Mouse (Mus musculus) neural tube, embryonic 14.5 days (tissue): Measurements from ENCODE around the gene Dcaf12. TPM values are rescaled to one million over a fixed set of nuclear protein-coding genes. Genes with fewer than 3 reads are reported as not detected.

Experiments used
- ATAC-seq: fragments of 200-750 bp; cut with Nextera tagmentation; 2 replicates; pipeline ENCODE4 v1.8.0; 2017; ENCODE audit warnings: low read depth, mild to moderate bottlenecking, moderate TSS enrichment, moderate library complexity
- H3K27ac ChIP-seq: fragments of 300-500 bp; sonication (generic); 2 replicates; pipeline ENCODE4 v1.5.1; 2014; ENCODE audit warnings: low read depth, mild to moderate bottlenecking, control low read depth, low read length, moderate library complexity, mixed read lengths
- H3K27me3 ChIP-seq: fragments of 300-500 bp; sonication (generic); 2 replicates; pipeline ENCODE4 v1.6.1; 2014; ENCODE audit warnings: low read length; ENCODE audit not compliant: control insufficient read depth, insufficient read depth
- H3K36me3 ChIP-seq: fragments of 300-500 bp; sonication (generic); 2 replicates; pipeline ENCODE4 v1.6.1; 2014; ENCODE audit warnings: low read length, mixed read lengths; ENCODE audit not compliant: control insufficient read depth, insufficient read depth
- H3K4me1 ChIP-seq: fragments of 300-500 bp; sonication (generic); 2 replicates; pipeline ENCODE4 v1.6.1; 2014; ENCODE audit warnings: low read length; ENCODE audit not compliant: control insufficient read depth, insufficient read depth
- H3K4me2 ChIP-seq: fragments of 300-500 bp; sonication (generic); 2 replicates; pipeline ENCODE4 v1.6.1; 2014; ENCODE audit warnings: mild to moderate bottlenecking, low read depth, low read length, control low read depth
- H3K4me3 ChIP-seq: fragments of 300-500 bp; sonication (generic); 2 replicates; pipeline ENCODE4 v1.5.1; 2014; ENCODE audit warnings: low read depth, low read length, control low read depth, mixed read lengths
- H3K9ac ChIP-seq: fragments of 300-500 bp; sonication (generic); replicated peaks from 2 replicates; pipeline ENCODE4 v1.6.1; 2014; ENCODE audit warnings: low read depth, mild to moderate bottlenecking, control low read depth, low read length, mixed read lengths
- H3K9me3 ChIP-seq: fragments of 300-500 bp; sonication (generic); 2 replicates; pipeline ENCODE4 v1.6.1; 2016; ENCODE audit warnings: low read length; ENCODE audit not compliant: control insufficient read depth
- WGBS: fragments of 180-500 bp; shearing (Covaris S2); extraction: QIAGEN DNeasy Blood & Tissue Kit; methylation state at CpG from one replicate; pipeline ENCODE4 v1.1.7; 2014; 5-methylcytosine and 5-hydroxymethylcytosine counted together
- polyA plus RNA-seq: library from polyadenylated mRNA; unstranded; fragments of >200 nt; fragmentation: Nextera tagmentation; extraction: Ambion mirVana; gene quantifications from 2 replicates; pipeline ENCODE4 v1.2.1, GENCODE M21; 2014

The Dcaf12 gene
- polyA plus RNA-seq: 57.4 and 67.5 TPM in 2 replicates

GRCm38 (mm10) chr4:41314141-41315129 is at the start of gene Dcaf12:
Dcaf12 (minus strand) TSS chr4:41314889.
- under 1% methylated on average over 69 of the region's 70 CpGs for WGBS
- no peaks in the 10 kb centered on the region for H3K27me3 ChIP-seq
- ATAC-seq: peak; percentile 97

GRCm38 (mm10) chr4:41361059-41361458 is 46.4 kb upstream of the Dcaf12 start:
- WGBS: 92% methylated on average over 3 of the region's 3 CpGs
- no peaks in the 10 kb centered on the region for H3K27me3 ChIP-seq
- no peaks in the 10 kb centered on the region for H3K9me3 ChIP-seq
- H3K27ac ChIP-seq: no peak overlapping the region
- no peaks in the 10 kb centered on the region for H3K4me1 ChIP-seq
- H3K9ac ChIP-seq: no peak overlapping the region
- no peak overlapping the region for H3K4me3 ChIP-seq
- ATAC-seq: no peak
- H3K36me3 ChIP-seq: 0 out of 2 replicates have a peak, but pooled peaks cover 3% of the 10 kb centered on the region
- H3K4me2 ChIP-seq: no peak overlapping the region

More at GRCm38 (mm10) chr4:41314141-41315129, at the start of gene Dcaf12:
- Histone ChIP-seq H3K4me2 (peak within 1 kb of the TSS; percentile 91), H3K4me1 (peaks cover 14% of the 10 kb centered on the region), H3K9ac (peak within 1 kb of the TSS; percentile 84), H3K9me3 (no peaks in the 10 kb centered on the region), H3K4me3 (peak within 1 kb of the TSS; percentile 99), H3K27ac (peak within 1 kb of the TSS; percentile 95), H3K36me3 (peaks cover 11% of the 10 kb centered on the region)

DNA sequence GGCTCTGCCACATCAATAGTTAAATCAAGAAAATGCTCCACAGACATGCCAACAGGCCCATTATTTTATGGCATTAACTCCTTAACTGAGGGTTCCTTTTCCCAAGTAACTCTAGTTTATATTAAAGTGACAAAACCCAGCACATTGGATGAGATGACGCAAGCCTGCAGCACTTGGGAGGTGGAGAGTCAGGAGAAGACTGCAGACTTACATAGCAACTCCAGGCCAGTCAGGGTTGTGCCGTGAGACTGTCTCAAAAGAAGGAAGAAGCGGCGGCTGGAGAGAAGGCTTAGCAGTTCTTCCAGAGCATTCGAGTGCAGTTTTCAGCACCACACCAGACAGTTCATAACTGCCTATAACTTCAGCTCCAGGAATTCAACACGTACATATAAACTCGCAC is 44.7 kb upstream of the Dcaf12 start:
- no peak for ATAC-seq
- no peaks in the 10 kb centered on the region for H3K27me3 ChIP-seq
- H3K9me3 ChIP-seq: no peaks in the 10 kb centered on the region
- H3K4me2 ChIP-seq: no peak overlapping the region
- WGBS: 94% methylated on average over 7 of the region's 7 CpGs
- H3K4me3 ChIP-seq: no peak overlapping the region
- no peak overlapping the region for H3K9ac ChIP-seq
- no peaks in the 10 kb centered on the region for H3K4me1 ChIP-seq
- H3K27ac ChIP-seq: no peak overlapping the region
- 0 out of 2 replicates have a peak, but pooled peaks cover 3% of the 10 kb centered on the region for H3K36me3 ChIP-seq

DNA sequence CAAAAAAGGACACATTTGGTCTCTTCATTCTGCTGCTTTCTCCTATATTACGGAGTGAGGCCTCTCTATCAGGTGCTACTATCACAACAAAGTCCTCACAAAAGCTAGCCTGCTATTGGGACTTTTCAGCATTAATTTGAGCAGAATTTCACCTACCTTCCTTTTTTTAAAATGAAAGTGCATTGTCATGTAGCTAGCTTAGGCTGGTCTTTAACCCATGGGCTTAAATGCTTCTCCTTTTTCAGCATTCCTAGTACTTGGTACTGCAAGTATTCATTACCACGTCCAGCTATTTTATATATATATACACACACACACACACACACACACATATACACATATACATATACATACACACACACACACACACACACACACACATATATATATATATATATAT is 44.0 kb upstream of the Dcaf12 start:
- no peak overlapping the region for H3K9ac ChIP-seq
- H3K4me2 ChIP-seq: no peak overlapping the region
- 96% methylated on average over 2 of the region's 2 CpGs for WGBS
- 0 out of 2 replicates have a peak, but pooled peaks cover 3% of the 10 kb centered on the region for H3K36me3 ChIP-seq
- ATAC-seq: no peak
- no peak overlapping the region for H3K4me3 ChIP-seq
- no peaks in the 10 kb centered on the region for H3K9me3 ChIP-seq
- no peak overlapping the region for H3K27ac ChIP-seq
- no peaks in the 10 kb centered on the region for H3K4me1 ChIP-seq
- H3K27me3 ChIP-seq: no peaks in the 10 kb centered on the region

DNA sequence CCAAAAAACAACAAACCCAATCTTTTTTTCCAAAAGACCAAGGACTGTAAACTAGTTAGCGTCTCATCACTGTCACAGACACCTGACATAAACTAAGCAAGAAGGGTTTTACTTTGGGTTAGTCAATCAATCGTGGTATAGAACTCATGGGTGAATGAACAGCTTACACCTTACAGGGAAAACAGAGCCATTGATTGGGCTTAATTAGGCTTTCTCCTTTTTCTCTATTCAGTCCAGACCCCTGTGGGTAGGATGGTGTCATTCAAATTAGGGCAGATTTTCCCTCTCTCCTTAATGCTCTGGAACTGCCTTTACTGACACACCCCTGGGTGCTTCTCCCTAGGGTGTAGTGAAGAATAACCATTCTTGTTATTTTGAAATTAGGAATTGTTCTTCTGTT is 42.5 kb upstream of the Dcaf12 start:
- Histone ChIP-seq H3K27ac (no peak overlapping the region), H3K36me3 (0 out of 2 replicates have a peak, but pooled peaks cover 3% of the 10 kb centered on the region), H3K9me3 (no peaks in the 10 kb centered on the region), H3K4me1 (no peaks in the 10 kb centered on the region), H3K27me3 (no peaks in the 10 kb centered on the region), H3K9ac (no peak overlapping the region), H3K4me3 (no peak overlapping the region), H3K4me2 (no peak overlapping the region)
- WGBS: 55% methylated on average over 2 of the region's 2 CpGs
- no peak for ATAC-seq

DNA sequence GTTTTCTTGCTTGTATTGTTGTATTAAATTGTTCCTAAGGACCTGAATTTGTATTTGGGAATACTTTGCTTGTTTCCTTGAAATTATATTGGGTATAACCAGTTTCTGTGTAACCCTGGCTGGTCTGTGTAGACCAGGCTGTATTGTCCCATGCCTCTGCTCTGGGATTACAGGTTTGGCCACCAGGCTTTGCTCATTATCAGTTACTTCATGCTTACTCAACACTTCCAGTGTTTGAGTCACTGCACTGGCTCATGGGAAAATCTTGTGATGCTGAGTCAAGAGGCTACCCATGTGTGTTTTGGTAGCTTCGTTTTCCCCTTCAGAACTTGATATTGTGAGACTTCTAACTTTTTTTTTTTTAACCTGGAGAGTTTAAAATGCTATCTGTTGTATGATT is 38.6 kb upstream of the Dcaf12 start:
- ATAC-seq: no peak
- Histone ChIP-seq H3K4me2 (no peak overlapping the region), H3K4me1 (peaks cover 7% of the 10 kb centered on the region), H3K4me3 (no peak overlapping the region), H3K27ac (no peak overlapping the region), H3K9me3 (no peaks in the 10 kb centered on the region), H3K36me3 (0 out of 2 replicates have a peak, but pooled peaks cover 3% of the 10 kb centered on the region), H3K27me3 (no peaks in the 10 kb centered on the region), H3K9ac (no peak overlapping the region)
- 100% methylated on average over 1 of the region's 1 CpGs for WGBS

- Histone ChIP-seq H3K9me3 (no peaks in the 10 kb centered on the region), H3K27ac (no peak overlapping the region), H3K4me1 (peaks cover 7% of the 10 kb centered on the region), H3K4me2 (no peak overlapping the region), H3K9ac (no peak overlapping the region), H3K36me3 (0 out of 2 replicates have a peak, but pooled peaks cover 3% of the 10 kb centered on the region), H3K27me3 (no peaks in the 10 kb centered on the region), H3K4me3 (no peak overlapping the region)
- ATAC-seq: no peak
- WGBS: 95% methylated on average over 4 of the region's 4 CpGs
Observed at GRCm38 (mm10) chr4:41352758-41353157, 38.1 kb upstream of the Dcaf12 start.

- Histone ChIP-seq H3K36me3 (no peaks in the 10 kb centered on the region), H3K4me3 (peak overlapping the region; percentile 76), H3K9ac (peak overlapping the region; percentile 84), H3K27ac (peak overlapping the region; percentile 96), H3K4me1 (peaks cover 7% of the 10 kb centered on the region), H3K9me3 (no peaks in the 10 kb centered on the region), H3K27me3 (no peaks in the 10 kb centered on the region), H3K4me2 (peak overlapping the region; percentile 70)
- ATAC-seq: peak; percentile 83
- WGBS: 0% methylated on average over 28 of the region's 28 CpGs
Observed at GRCm38 (mm10) chr4:41349199-41349591, 34.5 kb upstream of the Dcaf12 start.

- peak within 1 kb of the TSS; percentile 96 for H3K27ac ChIP-seq
- no peaks in the 10 kb centered on the region for H3K9me3 ChIP-seq
- ATAC-seq: peak; percentile 97
- peaks cover 7% of the 10 kb centered on the region for H3K4me1 ChIP-seq
- H3K4me3 ChIP-seq: peak within 1 kb of the TSS; percentile 76
- under 1% methylated on average over 30 of the region's 31 CpGs for WGBS
- peak within 1 kb of the TSS; percentile 84 for H3K9ac ChIP-seq
- H3K36me3 ChIP-seq: no peaks in the 10 kb centered on the region
- peak within 1 kb of the TSS; percentile 70 for H3K4me2 ChIP-seq
- H3K27me3 ChIP-seq: no peaks in the 10 kb centered on the region
Observed at GRCm38 (mm10) chr4:41348584-41349198, 34.0 kb upstream of the Dcaf12 start, which contains the start of gene Ubap1. Ubap1 (plus strand) TSS chr4:41348996.
